Mouse (Mus musculus) lung, postnatal 4 days (tissue): ENCODE results near the gene Ccl8.
A peak's percentile ranks its signal among the peaks of the same experiment; 100 is the strongest.

Experiments used
- DNase-seq, 2 experiments: peaks; one replicate each; pipeline ENCODE4 v3.0.0; 2021

Ccl8 gene

GRCm38 (mm10) chr11:82114885-82115284 lies at the start of gene Ccl8:
Gene Ccl8 (plus strand): TSS chr11:82115185.
- DNase-seq, result no peak

- no peak for DNase-seq
Observed at GRCm38 (mm10) chr11:82066953-82067571, 47.9 kb upstream of the Ccl8 start.

GRCm38 (mm10) chr11:82071076-82071475 lies 43.9 kb upstream of the Ccl8 start:
- peak in 1 of 2 experiments; percentile 29 for DNase-seq

- DNase-seq, result peak in 1 of 2 experiments; percentile 5
Observed at GRCm38 (mm10) chr11:82072374-82072773, 42.6 kb upstream of the Ccl8 start.

GRCm38 (mm10) chr11:82072984-82073383 lies 42.0 kb upstream of the Ccl8 start:
- DNase-seq, result peak in 1 of 2 experiments; percentile 7

GRCm38 (mm10) chr11:82073686-82074085 lies 41.3 kb upstream of the Ccl8 start:
- no peak for DNase-seq

DNA sequence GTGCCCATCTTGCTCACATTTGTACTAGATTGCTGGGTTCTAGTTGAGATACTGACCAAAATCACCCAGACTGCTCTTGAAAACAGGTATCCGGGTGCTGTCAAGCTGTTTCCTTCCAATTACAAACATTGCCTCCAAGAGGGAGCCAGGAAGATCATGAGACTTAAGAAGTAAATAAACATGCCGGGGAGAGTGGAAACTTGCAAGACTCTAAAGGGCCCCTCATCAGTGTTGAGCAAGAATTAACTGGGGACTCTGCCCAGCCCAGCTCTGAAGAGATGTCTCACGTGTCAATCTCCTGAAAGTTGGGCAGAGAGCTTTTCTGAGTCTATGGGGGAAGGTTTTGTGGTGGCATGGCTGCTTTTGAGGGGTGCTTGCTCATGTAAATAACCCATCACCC lies 38.0 kb upstream of the Ccl8 start:
- DNase-seq, result no peak

DNA sequence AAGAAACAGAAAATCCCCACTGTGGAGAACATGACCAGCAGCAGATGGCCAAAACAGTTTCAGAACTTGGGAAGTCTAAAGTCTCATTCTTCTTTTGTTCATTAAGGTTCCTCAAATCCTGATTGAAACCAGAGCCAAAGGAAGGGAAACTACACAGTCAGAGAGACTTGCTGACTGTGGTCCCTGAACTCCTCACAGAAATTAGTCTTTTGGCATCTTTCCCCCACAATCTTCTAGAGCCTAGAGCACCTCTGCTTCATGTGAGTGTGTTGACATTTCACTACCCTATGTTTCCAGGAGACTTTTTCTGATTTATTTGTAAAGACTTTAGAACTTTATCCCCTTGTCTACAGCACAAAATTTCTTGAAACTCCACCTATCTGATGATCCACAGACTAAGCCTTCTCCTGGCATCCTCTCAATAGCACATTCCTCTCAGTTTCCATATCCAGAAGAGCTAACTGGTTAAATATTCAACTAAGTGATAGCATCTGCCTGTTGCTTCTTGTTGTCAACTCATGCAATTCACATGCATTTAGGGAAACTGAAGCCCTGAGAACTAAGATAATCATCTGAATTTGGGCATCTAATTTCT lies 36.8 kb upstream of the Ccl8 start:
- DNase-seq, result no peak

GRCm38 (mm10) chr11:82080865-82081264 lies 34.1 kb upstream of the Ccl8 start:
- no peak for DNase-seq

GRCm38 (mm10) chr11:82084360-82084759 lies 30.6 kb upstream of the Ccl8 start:
- DNase-seq, result no peak

DNA sequence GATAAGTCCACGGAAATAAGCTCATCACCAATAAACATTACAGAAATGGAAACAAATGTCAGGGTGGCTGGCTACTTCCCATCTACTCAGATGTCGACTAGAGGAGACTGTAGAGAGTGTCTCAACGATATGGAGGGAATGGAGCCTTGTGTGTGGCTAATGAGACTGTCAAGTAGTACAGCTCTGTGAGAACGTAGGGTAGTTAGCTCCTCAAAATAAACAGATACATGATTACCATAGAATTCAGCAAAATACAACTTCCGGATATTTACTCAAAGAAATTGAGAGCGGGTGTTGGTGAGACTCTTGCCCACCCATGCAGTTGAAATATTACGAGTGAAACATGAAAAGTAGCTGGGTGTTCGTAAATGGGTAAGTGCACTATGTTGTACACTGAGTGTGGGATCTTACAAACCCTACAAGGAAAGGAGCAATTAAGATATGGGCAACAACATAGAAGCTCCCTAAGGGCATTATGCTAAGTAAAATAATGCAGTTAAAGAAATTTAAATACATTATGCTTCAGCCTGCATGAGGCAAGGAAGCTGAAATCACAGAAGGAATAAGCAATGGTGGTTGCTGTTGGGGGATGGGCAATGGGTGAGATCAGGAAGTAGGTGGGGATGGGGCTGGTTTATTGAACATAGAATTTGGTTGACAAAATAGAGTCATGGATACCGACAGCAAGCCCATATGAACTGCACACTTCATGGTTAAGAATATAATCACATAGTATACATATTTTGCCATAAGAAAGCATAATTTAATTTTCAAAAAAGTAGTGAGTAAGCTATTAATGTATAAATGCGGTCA lies 15.3 kb upstream of the Ccl8 start:
- no peak for DNase-seq

- no peak for DNase-seq
Observed at GRCm38 (mm10) chr11:82101087-82101486, 13.9 kb upstream of the Ccl8 start.

GRCm38 (mm10) chr11:82101529-82101928 lies 13.5 kb upstream of the Ccl8 start, which contains the start of gene Ccl12:
Gene Ccl12 (plus strand): TSS chr11:82101845.
- DNase-seq, result no peak

DNA sequence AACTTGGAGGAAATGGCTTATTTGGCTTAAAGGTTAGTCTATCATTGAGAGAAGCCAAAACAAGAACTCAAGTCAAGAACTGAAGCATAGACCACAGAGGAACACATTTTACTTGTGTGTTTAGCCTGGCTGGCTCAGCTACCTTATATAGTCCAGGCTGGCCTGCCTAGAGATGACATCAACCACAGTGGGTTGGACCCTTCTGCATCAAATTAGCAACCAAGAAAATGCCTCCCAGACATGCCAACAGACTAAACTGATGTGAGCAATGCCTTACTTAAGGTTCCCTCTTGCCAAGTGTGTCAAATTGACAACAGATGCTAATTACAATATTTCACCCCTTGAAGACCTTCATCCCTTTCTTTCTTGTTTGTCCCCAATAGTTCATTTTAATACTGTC lies 5.4 kb upstream of the Ccl8 start:
- no peak for DNase-seq

GRCm38 (mm10) chr11:82110372-82111248 lies 4.4 kb upstream of the Ccl8 start:
- DNase-seq, result no peak

DNA sequence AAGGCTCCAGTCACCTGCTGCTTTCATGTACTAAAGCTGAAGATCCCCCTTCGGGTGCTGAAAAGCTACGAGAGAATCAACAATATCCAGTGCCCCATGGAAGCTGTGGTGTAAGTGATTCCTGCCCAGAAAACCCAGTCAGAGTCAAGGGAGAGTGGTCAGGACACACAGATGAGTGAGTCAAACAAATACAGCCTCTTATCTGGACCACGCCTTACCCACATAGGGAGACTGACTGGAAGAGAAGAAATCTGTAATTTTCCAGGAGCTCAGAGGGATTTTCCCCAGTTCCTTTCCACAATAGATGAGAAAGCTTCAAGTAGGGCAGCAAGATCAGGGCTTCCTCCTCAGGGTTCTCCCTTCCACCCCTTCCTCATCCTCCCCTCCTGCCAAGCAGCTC lies 1.1 kb downstream of the Ccl8 start:
- no peak for DNase-seq

DNA sequence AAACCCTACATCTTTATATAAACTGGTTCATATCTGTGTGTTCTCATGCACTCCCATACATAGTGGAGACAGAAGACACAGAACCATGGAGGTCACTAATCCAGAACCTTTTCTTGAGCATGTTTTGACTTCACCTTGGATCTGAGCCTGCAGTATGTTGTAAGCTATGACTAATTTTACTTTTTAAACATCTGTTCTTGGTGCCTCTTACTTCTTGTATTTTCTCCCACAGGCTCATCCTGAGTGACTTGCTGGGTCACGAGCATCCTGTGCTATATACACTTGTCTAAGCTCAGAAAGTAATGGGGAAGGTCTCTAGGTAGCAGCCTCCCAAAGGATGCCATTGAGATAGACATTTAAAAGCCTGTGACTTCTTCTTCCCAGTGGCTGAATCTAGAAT lies 18.0 kb downstream of the Ccl8 start:
- no peak for DNase-seq

DNA sequence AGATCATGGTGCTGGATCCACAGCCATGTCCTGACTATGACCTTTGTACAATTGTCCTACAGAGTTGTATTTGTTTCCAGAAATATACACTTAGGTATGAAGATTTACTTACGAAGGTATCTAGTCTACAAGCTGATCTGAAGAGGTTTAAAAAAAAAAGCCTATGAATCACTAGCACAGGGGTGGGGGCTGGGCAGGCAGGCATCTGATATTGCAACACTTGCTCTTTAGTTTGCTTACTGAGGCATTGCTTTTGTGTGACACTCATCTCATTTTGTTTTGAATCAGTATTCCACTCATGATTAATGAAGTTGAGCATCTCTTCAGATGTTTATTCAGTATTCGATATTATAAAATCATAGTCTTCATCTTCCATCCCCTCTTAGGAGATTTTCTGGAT lies 21.2 kb downstream of the Ccl8 start:
- no peak for DNase-seq

DNA sequence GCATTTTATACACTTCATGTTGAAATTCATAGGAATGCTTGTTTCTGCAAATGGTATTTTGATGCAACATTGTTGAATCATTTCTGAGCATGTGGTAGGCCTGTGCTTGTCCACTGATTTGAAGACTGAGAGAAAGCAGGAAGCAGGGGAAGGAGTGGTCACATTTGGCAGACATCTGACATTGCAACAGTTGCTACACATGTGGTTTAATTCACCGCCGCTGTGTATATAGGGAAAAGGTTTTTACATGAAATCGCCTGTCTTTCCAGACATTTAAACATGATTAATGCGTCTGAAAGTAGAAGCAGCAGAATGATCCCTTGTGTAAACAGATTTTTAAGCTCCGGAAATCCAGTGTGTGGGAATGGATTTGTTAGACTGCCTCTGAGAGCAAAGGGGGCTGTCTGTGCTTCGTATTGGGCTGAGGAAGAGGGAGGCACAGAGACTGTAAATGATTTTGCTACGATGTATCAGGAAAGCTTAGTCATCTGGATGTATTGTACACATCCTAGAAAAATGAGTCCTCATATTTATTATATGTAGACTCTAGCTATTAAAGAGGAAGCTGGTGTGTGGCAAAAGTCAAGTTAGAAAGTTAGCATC lies 24.6 kb downstream of the Ccl8 start:
- DNase-seq, result peak; percentile 15 to 39

- no peak for DNase-seq
Observed at GRCm38 (mm10) chr11:82159126-82159525, 44.1 kb downstream of the Ccl8 start.

DNA sequence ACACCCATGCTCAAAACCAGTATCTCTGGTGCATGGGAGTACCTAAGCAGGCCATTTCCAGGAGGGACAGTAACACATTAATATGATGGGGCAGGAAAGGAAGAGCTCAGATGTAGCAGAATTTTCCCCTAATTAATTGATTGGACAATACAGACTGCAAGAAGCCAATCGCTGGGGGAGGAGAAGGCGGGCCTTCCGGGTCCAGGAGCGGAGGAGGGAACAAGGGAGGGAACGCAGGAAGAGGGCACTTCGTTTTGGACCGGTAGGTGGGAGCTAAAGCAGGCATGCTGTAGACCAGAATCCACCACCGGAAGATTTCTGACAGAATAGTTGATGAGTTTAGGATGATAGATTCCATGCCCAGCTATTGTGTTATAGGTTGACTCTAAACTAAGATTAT lies 48.3 kb downstream of the Ccl8 start:
- DNase-seq, result no peak
